Mouse (Mus musculus): ENCODE measurements around the gene Tstd2. TPM values are rescaled to one million over a fixed set of nuclear protein-coding genes. Genes with fewer than 3 reads are reported as not detected.

Gene Tstd2
- total and polyA plus RNA-seq, 3 experiments: 15.8 to 54.6 (median 51.5) TPM

- no peak for DNase-seq (ENCODE audit: low spot score)
- Histone ChIP-seq H3K4me3 (ENCODE audit: low read depth, low read length) (no peak overlapping the region), H3K36me3 (replicated peaks) (peaks cover 73% of the 10 kb centered on the region), H3K27me3 (ENCODE audit: insufficient read depth, low read length) (no peaks in the 10 kb centered on the region), H3K9me3 (replicated peaks) (no peaks in the 10 kb centered on the region), H3K4me1 (ENCODE audit: insufficient read depth, low read depth, low read length) (no peaks in the 10 kb centered on the region)
- TF ChIP-seq CTCF (IDR thresholded peaks at IDR 0.05; ENCODE audit: low read depth, low read length) (no peak), GATA1 (IDR thresholded peaks at IDR 0.05; ENCODE audit: borderline replicate concordance, low read length) (no peak), POLR2AphosphoS5 (IDR thresholded peaks at IDR 0.05; ENCODE audit: insufficient replicate concordance, low read depth, low read length) (no peak), GATA2 (IDR thresholded peaks at IDR 0.05; ENCODE audit: borderline replicate concordance, low read depth, low read length) (no peak), TAL1 (conservative IDR thresholded peaks at IDR 0.05; ENCODE audit: low read depth, low read length) (no peak)
- no peak for ATAC-seq (ENCODE audit: extremely low read depth, insufficient number of reproducible peaks, low FRiP score, poor library complexity, severe bottlenecking)
Observed at GRCm38 (mm10) chr4:46115308-46115707, 23.2 kb downstream of the Tstd2 start.

GRCm38 (mm10) chr4:46111361-46111760, 27.1 kb downstream of the Tstd2 start:
- H3K36me3 ChIP-seq (replicated peaks): peaks cover 36% of the 10 kb centered on the region
- no peak for DNase-seq (ENCODE audit: low spot score)
- ATAC-seq (ENCODE audit: extremely low read depth, insufficient number of reproducible peaks, low FRiP score, poor library complexity, severe bottlenecking): no peak
- TF ChIP-seq GATA2 (IDR thresholded peaks at IDR 0.05; ENCODE audit: borderline replicate concordance, low read depth, low read length): no peak
- TF ChIP-seq CTCF (IDR thresholded peaks at IDR 0.05; ENCODE audit: low read depth, low read length): no peak
- TF ChIP-seq GATA1 (IDR thresholded peaks at IDR 0.05; ENCODE audit: borderline replicate concordance, low read length): no peak
- no peak for TF ChIP-seq TAL1 (conservative IDR thresholded peaks at IDR 0.05; ENCODE audit: low read depth, low read length)
- no peak for TF ChIP-seq POLR2AphosphoS5 (IDR thresholded peaks at IDR 0.05; ENCODE audit: insufficient replicate concordance, low read depth, low read length)
- H3K27me3 ChIP-seq (ENCODE audit: insufficient read depth, low read length): peaks cover 2% of the 10 kb centered on the region; the same call in 1 of the 2 replicates
- H3K4me3 ChIP-seq (ENCODE audit: low read depth, low read length): no peak overlapping the region
- H3K4me1 ChIP-seq (ENCODE audit: insufficient read depth, low read depth, low read length): no peaks in the 10 kb centered on the region
- H3K9me3 ChIP-seq (replicated peaks): no peaks in the 10 kb centered on the region

GRCm38 (mm10) chr4:46110084-46110483, 28.4 kb downstream of the Tstd2 start:
- Histone ChIP-seq H3K36me3 (replicated peaks) (peaks cover 23% of the 10 kb centered on the region), H3K4me1 (ENCODE audit: insufficient read depth, low read depth, low read length) (no peaks in the 10 kb centered on the region), H3K27me3 (ENCODE audit: insufficient read depth, low read length) (peaks cover 2% of the 10 kb centered on the region; the same call in 1 of the 2 replicates), H3K4me3 (ENCODE audit: low read depth, low read length) (no peak overlapping the region), H3K9me3 (replicated peaks) (no peaks in the 10 kb centered on the region)
- DNase-seq (ENCODE audit: low spot score) (no peak), ATAC-seq (ENCODE audit: extremely low read depth, insufficient number of reproducible peaks, low FRiP score, poor library complexity, severe bottlenecking) (no peak)
- TF ChIP-seq TAL1 (conservative IDR thresholded peaks at IDR 0.05; ENCODE audit: low read depth, low read length) (no peak), POLR2AphosphoS5 (IDR thresholded peaks at IDR 0.05; ENCODE audit: insufficient replicate concordance, low read depth, low read length) (no peak), GATA2 (IDR thresholded peaks at IDR 0.05; ENCODE audit: borderline replicate concordance, low read depth, low read length) (no peak), GATA1 (IDR thresholded peaks at IDR 0.05; ENCODE audit: borderline replicate concordance, low read length) (no peak), CTCF (IDR thresholded peaks at IDR 0.05; ENCODE audit: low read depth, low read length) (no peak)

- no peak for TF ChIP-seq POLR2AphosphoS5 (IDR thresholded peaks at IDR 0.05; ENCODE audit: insufficient replicate concordance, low read depth, low read length)
- TF ChIP-seq GATA2 (IDR thresholded peaks at IDR 0.05; ENCODE audit: borderline replicate concordance, low read depth, low read length): no peak
- TF ChIP-seq TAL1 (conservative IDR thresholded peaks at IDR 0.05; ENCODE audit: low read depth, low read length): no peak
- no peak for TF ChIP-seq CTCF (IDR thresholded peaks at IDR 0.05; ENCODE audit: low read depth, low read length)
- Histone ChIP-seq H3K27me3 (ENCODE audit: insufficient read depth, low read length) (no peaks in the 10 kb centered on the region), H3K9me3 (replicated peaks) (no peaks in the 10 kb centered on the region), H3K36me3 (replicated peaks) (no peaks in the 10 kb centered on the region), H3K4me1 (ENCODE audit: insufficient read depth, low read depth, low read length) (no peaks in the 10 kb centered on the region), H3K4me3 (ENCODE audit: low read depth, low read length) (no peak overlapping the region)
- DNase-seq (ENCODE audit: low spot score) (no peak), ATAC-seq (ENCODE audit: extremely low read depth, insufficient number of reproducible peaks, low FRiP score, poor library complexity, severe bottlenecking) (no peak)
Observed at GRCm38 (mm10) chr4:46102078-46102769, 36.3 kb downstream of the Tstd2 start.

- no peak for ATAC-seq (ENCODE audit: extremely low read depth, insufficient number of reproducible peaks, low FRiP score, poor library complexity, severe bottlenecking)
- Histone ChIP-seq H3K27me3 (ENCODE audit: insufficient read depth, low read length) (no peaks in the 10 kb centered on the region), H3K4me1 (ENCODE audit: insufficient read depth, low read depth, low read length) (no peaks in the 10 kb centered on the region), H3K4me3 (ENCODE audit: low read depth, low read length) (no peak overlapping the region), H3K36me3 (replicated peaks) (no peaks in the 10 kb centered on the region), H3K9me3 (replicated peaks) (no peaks in the 10 kb centered on the region)
- no peak for DNase-seq (ENCODE audit: low spot score)
- no peak for TF ChIP-seq POLR2AphosphoS5 (IDR thresholded peaks at IDR 0.05; ENCODE audit: insufficient replicate concordance, low read depth, low read length)
- TF ChIP-seq GATA2 (IDR thresholded peaks at IDR 0.05; ENCODE audit: borderline replicate concordance, low read depth, low read length): no peak
- TF ChIP-seq TAL1 (conservative IDR thresholded peaks at IDR 0.05; ENCODE audit: low read depth, low read length): no peak
- no peak for TF ChIP-seq CTCF (IDR thresholded peaks at IDR 0.05; ENCODE audit: low read depth, low read length)
- TF ChIP-seq GATA1 (IDR thresholded peaks at IDR 0.05; ENCODE audit: borderline replicate concordance, low read length): no peak
Observed at GRCm38 (mm10) chr4:46101211-46101711, 37.2 kb downstream of the Tstd2 start.

GRCm38 (mm10) chr4:46100539-46100938, 38.0 kb downstream of the Tstd2 start:
- no peak for TF ChIP-seq GATA2 (IDR thresholded peaks at IDR 0.05; ENCODE audit: borderline replicate concordance, low read depth, low read length)
- TF ChIP-seq CTCF (IDR thresholded peaks at IDR 0.05; ENCODE audit: low read depth, low read length): no peak
- no peak for TF ChIP-seq POLR2AphosphoS5 (IDR thresholded peaks at IDR 0.05; ENCODE audit: insufficient replicate concordance, low read depth, low read length)
- TF ChIP-seq TAL1 (conservative IDR thresholded peaks at IDR 0.05; ENCODE audit: low read depth, low read length): no peak
- no peak for TF ChIP-seq GATA1 (IDR thresholded peaks at IDR 0.05; ENCODE audit: borderline replicate concordance, low read length)
- no peaks in the 10 kb centered on the region for H3K36me3 ChIP-seq (replicated peaks)
- H3K27me3 ChIP-seq (ENCODE audit: insufficient read depth, low read length): no peaks in the 10 kb centered on the region
- DNase-seq (ENCODE audit: low spot score): no peak
- no peaks in the 10 kb centered on the region for H3K9me3 ChIP-seq (replicated peaks)
- H3K4me3 ChIP-seq (ENCODE audit: low read depth, low read length): no peak overlapping the region
- H3K4me1 ChIP-seq (ENCODE audit: insufficient read depth, low read depth, low read length): no peaks in the 10 kb centered on the region
- no peak for ATAC-seq (ENCODE audit: extremely low read depth, insufficient number of reproducible peaks, low FRiP score, poor library complexity, severe bottlenecking)
